Mouse (Mus musculus): ENCODE data around the gene Abca4.

GRCm38 (mm10) chr3:122071769-122072168 lies 27.5 kb downstream of the Abca4 start:
- TF ChIP-seq POLR2A (IDR thresholded peaks at IDR 0.05; ENCODE audit: insufficient read length, low read depth) (no peak), MYOD1 (IDR thresholded peaks at IDR 0.05; ENCODE audit: control insufficient read depth in 1 of 3, insufficient read length in 2 of 3, low read depth in 2 of 3) (no peak), E2F4 (IDR thresholded peaks at IDR 0.05; ENCODE audit: insufficient read depth) (no peak)

All from myocyte (in vitro differentiated cells).